7 mouse cellular contexts compared by ENCODE assay signal in the genomic region with DNA sequence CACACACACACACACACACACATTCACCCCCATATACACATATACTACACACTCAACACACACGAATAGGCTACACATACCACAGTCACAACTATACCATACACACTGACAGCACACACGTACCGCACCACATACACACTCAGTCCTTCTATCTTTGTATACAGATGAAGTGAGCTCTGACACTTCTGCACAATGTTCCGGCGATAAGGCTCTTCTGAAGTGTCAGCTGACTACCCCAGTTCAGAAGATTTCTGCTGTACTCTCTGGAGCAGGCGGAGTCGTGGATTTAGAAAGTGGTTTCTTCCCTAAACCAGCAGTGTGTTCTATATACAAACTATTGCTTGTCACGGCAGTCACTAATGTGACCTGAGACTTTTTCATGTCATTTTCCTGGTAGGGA. TPM values are rescaled to one million over a fixed set of nuclear protein-coding genes. Genes with fewer than 3 reads are reported as not detected.
DNase-seq lines count a peak whose midpoint lies in the region; ATAC-seq and TF ChIP-seq lines count a peak whose summit lies in the region.

No protein-coding gene starts in this region.

- H3K4me2 ChIP-seq in embryonic facial prominence, embryonic 15.5 days (replicated peaks), result no peak overlapping the region
- H3K4me2 ChIP-seq in hindbrain, embryonic 16.5 days (ENCODE audit: low read length), result no peak overlapping the region
- 0 out of 2 replicates have a peak overlapping the region, but pooled peaks have one; percentile 40 for H3K4me2 ChIP-seq in midbrain, embryonic 13.5 days (replicated peaks)

- no peaks in the 10 kb centered on the region for H3K9me3 ChIP-seq in embryonic facial prominence, embryonic 15.5 days (replicated peaks)
- no peaks in the 10 kb centered on the region for H3K9me3 ChIP-seq in hindbrain, embryonic 16.5 days (ENCODE audit: control insufficient read depth, low read length)
- no peaks in the 10 kb centered on the region for H3K9me3 ChIP-seq in midbrain, embryonic 13.5 days

- no peak for DNase-seq in layer of hippocampus, adult 2 months (ENCODE audit: low spot score in 2 of 2)
- no peak for DNase-seq in layer of hippocampus, adult 9-10 months (ENCODE audit: low spot score)
- no peak for DNase-seq in cerebellum, postnatal 14 days
- DNase-seq in urinary bladder, postnatal 25 days (ENCODE audit: low spot score), result no peak

- no peaks in the 10 kb centered on the region for H3K27me3 ChIP-seq in embryonic facial prominence, embryonic 15.5 days
- H3K27me3 ChIP-seq in hindbrain, embryonic 16.5 days (replicated peaks; ENCODE audit: control insufficient read depth, insufficient read depth, low read length), result no peaks in the 10 kb centered on the region
- H3K27me3 ChIP-seq in midbrain, embryonic 13.5 days, result no peaks in the 10 kb centered on the region

- H3K4me1 ChIP-seq in embryonic facial prominence, embryonic 15.5 days, result peaks cover 52% of the 10 kb centered on the region
- peaks cover 47% of the 10 kb centered on the region for H3K4me1 ChIP-seq in hindbrain, embryonic 16.5 days (ENCODE audit: control insufficient read depth, insufficient read depth, low read depth, low read length)
- H3K4me1 ChIP-seq in midbrain, embryonic 13.5 days (replicated peaks), result peaks cover 54% of the 10 kb centered on the region

- H3K36me3 ChIP-seq in embryonic facial prominence, embryonic 15.5 days, result peaks cover 50% of the 10 kb centered on the region
- H3K36me3 ChIP-seq in hindbrain, embryonic 16.5 days (ENCODE audit: control insufficient read depth, insufficient read depth, low read length), result peaks cover 28% of the 10 kb centered on the region
- H3K36me3 ChIP-seq in midbrain, embryonic 13.5 days, result peaks cover 54% of the 10 kb centered on the region

- 92% methylated on average over 8 of the region's 8 CpGs for WGBS in embryonic facial prominence, embryonic 15.5 days
- WGBS in hindbrain, embryonic 16.5 days, result 88% methylated on average over 8 of the region's 8 CpGs
- WGBS in midbrain, embryonic 13.5 days, result 92% methylated on average over 8 of the region's 8 CpGs

- no peak for ATAC-seq in embryonic facial prominence, embryonic 15.5 days (ENCODE audit: insufficient number of reproducible peaks, low FRiP score, low TSS enrichment, low read depth)
- ATAC-seq in hindbrain, embryonic 16.5 days, result no peak
- ATAC-seq in midbrain, embryonic 13.5 days, result no peak

- H3K9ac ChIP-seq in embryonic facial prominence, embryonic 15.5 days, result no peak overlapping the region
- H3K9ac ChIP-seq in hindbrain, embryonic 16.5 days (ENCODE audit: low read depth, low read length), result no peak overlapping the region
- H3K9ac ChIP-seq in midbrain, embryonic 13.5 days (replicated peaks), result no peak overlapping the region

- peak overlapping the region; percentile 85; the same call in 1 of the 2 replicates for H3K27ac ChIP-seq in layer of hippocampus, adult 2 months
- 0 out of 2 replicates have a peak overlapping the region, but pooled peaks have one; percentile 83 for H3K27ac ChIP-seq in embryonic facial prominence, embryonic 15.5 days (replicated peaks)
- peak overlapping the region; percentile 58 for H3K27ac ChIP-seq in hindbrain, embryonic 16.5 days (ENCODE audit: low read depth, low read length)
- H3K27ac ChIP-seq in midbrain, embryonic 13.5 days, result peak overlapping the region; percentile 90

- no peak for TF ChIP-seq CTCF in layer of hippocampus, adult 2 months (conservative IDR thresholded peaks at IDR 0.05)

- no peak overlapping the region for H3K4me3 ChIP-seq in layer of hippocampus, adult 2 months
- H3K4me3 ChIP-seq in embryonic facial prominence, embryonic 15.5 days (replicated peaks), result no peak overlapping the region
- H3K4me3 ChIP-seq in hindbrain, embryonic 16.5 days (ENCODE audit: low read length), result no peak overlapping the region
- no peak overlapping the region for H3K4me3 ChIP-seq in midbrain, embryonic 13.5 days (replicated peaks)

RNA-seq across cellular contexts. Expression of a gene that starts 22.0 kb away (rescaled TPM):
- total RNA-seq in layer of hippocampus, adult 2 months (2021), result 10 to 100 TPM; 36.8 to 42.2 TPM
- 37.7 and 39.1 TPM in 2 replicates for polyA plus RNA-seq in embryonic facial prominence, embryonic 15.5 days (2015; fragmentation: Nextera tagmentation; extraction: Ambion mirVana)
- polyA plus RNA-seq in hindbrain, embryonic 16.5 days (2015; fragmentation: Nextera tagmentation; extraction: Ambion mirVana), result 70.9 and 81.1 TPM in 2 replicates
- 71.5 and 79.3 TPM in 2 replicates for polyA plus RNA-seq in midbrain, embryonic 13.5 days (2015; fragmentation: Nextera tagmentation; extraction: Ambion mirVana)

RNA-seq across cellular contexts. Expression of a gene that starts 36.6 kb away (rescaled TPM):
- total RNA-seq in layer of hippocampus, adult 2 months (2021), result 10 to 100 TPM; 42.8 to 43.8 TPM
- polyA plus RNA-seq in embryonic facial prominence, embryonic 15.5 days (2015; fragmentation: Nextera tagmentation; extraction: Ambion mirVana), result 14.2 and 16.1 TPM in 2 replicates
- polyA plus RNA-seq in hindbrain, embryonic 16.5 days (2015; fragmentation: Nextera tagmentation; extraction: Ambion mirVana), result 34.3 and 35.3 TPM in 2 replicates
- polyA plus RNA-seq in midbrain, embryonic 13.5 days (2015; fragmentation: Nextera tagmentation; extraction: Ambion mirVana), result 19.0 and 20.1 TPM in 2 replicates
